Mouse (Mus musculus) small intestine, adult 2 months (tissue): ENCODE measurements around the gene Rxra.

ENCODE experiments used
- CTCF ChIP-seq: fragments of 200-500 bp; IDR thresholded peaks from 2 replicates; pipeline ENCODE4 v1.5.1; 2012; ENCODE audit warnings: low read depth, mild to moderate bottlenecking, control low read depth, inconsistent platforms, low read length, moderate library complexity, mixed read lengths; ENCODE audit not compliant: insufficient replicate concordance, insufficient read length; ENCODE audit errors: extremely low read depth
- POLR2A ChIP-seq: fragments of 200-500 bp; IDR thresholded peaks from 2 replicates; pipeline ENCODE4 v1.6.1; 2012; ENCODE audit warnings: low read depth, mild to moderate bottlenecking, control low read depth, inconsistent platforms, low read length, moderate library complexity

DNA sequence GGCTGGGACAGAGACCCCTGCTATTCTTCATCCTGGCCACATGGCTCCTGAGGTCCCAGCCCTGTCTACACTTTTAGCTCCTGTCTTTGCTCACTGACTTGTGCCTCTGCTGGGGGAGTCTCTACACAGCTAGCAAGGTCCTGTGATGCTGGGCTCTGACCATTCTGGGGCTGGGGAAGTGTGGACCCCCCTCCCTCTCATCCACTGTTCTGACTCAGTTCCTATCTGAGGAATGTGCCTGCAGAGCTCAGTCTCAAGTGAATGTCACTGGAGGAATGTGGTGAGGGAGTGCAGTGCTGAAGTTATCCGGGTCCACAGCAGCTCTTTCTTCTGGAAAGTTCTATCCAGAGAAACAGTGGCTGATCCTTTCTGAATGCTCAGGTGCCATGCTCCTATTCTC is 39.4 kb upstream of the Rxra start:
- TF ChIP-seq CTCF (no peak), POLR2A (no peak)
